Mouse (Mus musculus): ENCODE data around the gene Nr1d2. TPM values are rescaled to one million over a fixed set of nuclear protein-coding genes. Genes with fewer than 3 reads are reported as not detected.
"Not testable (repeated sequence)": the region's sequence is repeated elsewhere in the genome, so short reads cannot be mapped to it uniquely, and the experiment has no call there.

Nr1d2 gene
- polyA plus RNA-seq, 1 experiment, result 8.7 TPM

GRCm38 (mm10) chr14:18217158-18217557, 21.8 kb downstream of the Nr1d2 start:
- 86% methylated on average over 1 of the region's 1 CpGs for WGBS
- TF ChIP-seq CTCF (IDR thresholded peaks at IDR 0.05; ENCODE audit: control insufficient read depth, insufficient read depth, low read length), result no peak
- Histone ChIP-seq H3K4me1 (ENCODE audit: control insufficient read depth, insufficient read depth, low read length) (no peaks in the 10 kb centered on the region), H3K27ac (ENCODE audit: control insufficient read depth, insufficient read depth, low read depth, low read length, poor library complexity) (no peak overlapping the region), H3K4me3 (replicated peaks; ENCODE audit: control insufficient read depth, low read depth, low read length) (no peak overlapping the region)

GRCm38 (mm10) chr14:18216428-18216827, 22.5 kb downstream of the Nr1d2 start:
- 85% methylated on average over 6 of the region's 6 CpGs for WGBS
- TF ChIP-seq POLR2A (IDR thresholded peaks at IDR 0.05; ENCODE audit: borderline replicate concordance, control insufficient read depth, low read depth, low read length) (no peak), CTCF (IDR thresholded peaks at IDR 0.05; ENCODE audit: control insufficient read depth, insufficient read depth, low read length) (no peak)
- Histone ChIP-seq H3K4me1 (ENCODE audit: control insufficient read depth, insufficient read depth, low read length) (no peaks in the 10 kb centered on the region), H3K27ac (ENCODE audit: control insufficient read depth, insufficient read depth, low read depth, low read length, poor library complexity) (no peak overlapping the region), H3K4me3 (replicated peaks; ENCODE audit: control insufficient read depth, low read depth, low read length) (no peak overlapping the region)

DNA sequence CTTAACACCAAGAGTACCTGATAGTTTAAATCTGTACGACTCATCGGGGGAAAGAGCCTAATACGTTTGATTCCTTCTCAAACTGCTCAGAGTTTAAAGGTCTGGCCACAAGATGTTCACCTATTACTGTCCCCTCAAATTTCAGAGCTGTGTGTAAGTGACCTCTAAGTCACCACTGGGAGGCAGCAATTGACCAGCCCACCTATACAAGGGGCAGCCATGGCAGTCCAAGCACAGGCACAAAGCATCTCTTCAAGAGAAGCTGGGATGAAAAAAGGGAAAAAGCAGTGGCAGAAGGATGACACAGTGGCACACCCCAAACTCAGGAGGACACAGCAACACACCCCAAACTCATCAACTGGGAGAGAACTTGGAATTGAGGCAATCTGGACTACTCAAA, 28.1 kb downstream of the Nr1d2 start:
- H3K27ac ChIP-seq (ENCODE audit: control insufficient read depth, insufficient read depth, low read depth, low read length, poor library complexity), result no peak overlapping the region
- H3K4me3 ChIP-seq (replicated peaks; ENCODE audit: control insufficient read depth, low read depth, low read length), result no peak overlapping the region
- WGBS, result 86% methylated on average over 3 of the region's 3 CpGs
- TF ChIP-seq POLR2A (IDR thresholded peaks at IDR 0.05; ENCODE audit: borderline replicate concordance, control insufficient read depth, low read depth, low read length), result no peak
- TF ChIP-seq CTCF (IDR thresholded peaks at IDR 0.05; ENCODE audit: control insufficient read depth, insufficient read depth, low read length), result peak; percentile 33; the same call in 1 of the 2 replicates
- no peaks in the 10 kb centered on the region for H3K4me1 ChIP-seq (ENCODE audit: control insufficient read depth, insufficient read depth, low read length)

GRCm38 (mm10) chr14:18204315-18204714, 34.6 kb downstream of the Nr1d2 start:
- H3K27ac ChIP-seq (ENCODE audit: control insufficient read depth, insufficient read depth, low read depth, low read length, poor library complexity); H3K4me1 ChIP-seq (ENCODE audit: control insufficient read depth, insufficient read depth, low read length); H3K4me3 ChIP-seq (replicated peaks; ENCODE audit: control insufficient read depth, low read depth, low read length): not testable (repeated sequence)
- WGBS, result 63% methylated on average over 1 of the region's 1 CpGs

- no peak overlapping the region for H3K27ac ChIP-seq (ENCODE audit: control insufficient read depth, insufficient read depth, low read depth, low read length, poor library complexity)
- H3K4me1 ChIP-seq (ENCODE audit: control insufficient read depth, insufficient read depth, low read length), result no peaks in the 10 kb centered on the region
- WGBS, result 84% methylated on average over 5 of the region's 5 CpGs
- no peak overlapping the region for H3K4me3 ChIP-seq (replicated peaks; ENCODE audit: control insufficient read depth, low read depth, low read length)
- no peak for TF ChIP-seq POLR2A (IDR thresholded peaks at IDR 0.05; ENCODE audit: borderline replicate concordance, control insufficient read depth, low read depth, low read length)
- no peak for TF ChIP-seq CTCF (IDR thresholded peaks at IDR 0.05; ENCODE audit: control insufficient read depth, insufficient read depth, low read length)
These were observed 37.5 kb downstream of the Nr1d2 start for GRCm38 (mm10) chr14:18201413-18201812.

- no peak overlapping the region for H3K4me3 ChIP-seq (replicated peaks; ENCODE audit: control insufficient read depth, low read depth, low read length)
- no peaks in the 10 kb centered on the region for H3K4me1 ChIP-seq (ENCODE audit: control insufficient read depth, insufficient read depth, low read length)
- WGBS, result 25% methylated on average over 9 of the region's 9 CpGs
- no peak overlapping the region for H3K27ac ChIP-seq (ENCODE audit: control insufficient read depth, insufficient read depth, low read depth, low read length, poor library complexity)
- no peak for TF ChIP-seq CTCF (IDR thresholded peaks at IDR 0.05; ENCODE audit: control insufficient read depth, insufficient read depth, low read length)
- no peak for TF ChIP-seq POLR2A (IDR thresholded peaks at IDR 0.05; ENCODE audit: borderline replicate concordance, control insufficient read depth, low read depth, low read length)
These were observed 52.0 kb downstream of the Nr1d2 start for GRCm38 (mm10) chr14:18186883-18187417.

DNA sequence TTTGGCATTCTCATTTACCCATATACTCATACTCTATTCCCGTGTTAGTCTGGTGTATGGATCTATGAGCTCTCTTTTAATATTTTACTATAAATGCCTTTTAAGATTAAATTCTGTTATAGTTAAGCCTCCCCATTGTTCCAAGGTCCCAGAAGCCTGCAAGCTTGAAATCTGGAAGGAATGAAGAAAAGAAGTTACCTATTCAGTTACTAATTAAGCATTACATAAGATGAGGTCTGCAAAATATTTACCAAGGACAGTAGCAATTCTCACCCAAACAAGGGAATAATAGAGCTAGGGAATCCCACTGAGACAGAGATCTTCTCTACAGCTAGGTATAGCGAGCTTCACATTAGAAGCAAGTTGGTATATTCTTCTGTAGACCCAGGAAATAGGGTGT, 61.4 kb downstream of the Nr1d2 start:
- H3K4me1 ChIP-seq (ENCODE audit: control insufficient read depth, insufficient read depth, low read length); H3K4me3 ChIP-seq (replicated peaks; ENCODE audit: control insufficient read depth, low read depth, low read length); H3K27ac ChIP-seq (ENCODE audit: control insufficient read depth, insufficient read depth, low read depth, low read length, poor library complexity): not testable (repeated sequence)
- WGBS, result 81% methylated on average over 2 of the region's 2 CpGs

DNA sequence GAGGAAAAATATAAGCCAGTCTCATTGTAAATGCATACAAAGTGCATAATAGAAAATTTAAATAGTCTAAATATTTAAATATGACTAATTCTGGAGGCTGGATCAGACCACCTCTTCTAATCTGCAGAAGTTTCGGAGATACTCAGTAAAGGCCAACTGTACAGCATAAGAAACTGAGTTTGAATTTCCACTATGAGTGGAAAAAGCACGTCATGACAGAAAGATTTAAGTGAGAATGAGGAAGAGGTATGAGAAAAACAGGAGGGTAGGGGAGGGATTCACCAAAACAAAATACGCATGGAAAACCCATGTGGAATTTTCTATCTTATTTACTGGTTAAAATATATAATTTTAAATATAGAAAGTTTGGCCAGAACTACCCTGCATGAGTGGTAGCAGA, 71.3 kb downstream of the Nr1d2 start:
- Histone ChIP-seq H3K4me3 (replicated peaks; ENCODE audit: control insufficient read depth, low read depth, low read length) (no peak overlapping the region), H3K4me1 (ENCODE audit: control insufficient read depth, insufficient read depth, low read length) (no peaks in the 10 kb centered on the region), H3K27ac (ENCODE audit: control insufficient read depth, insufficient read depth, low read depth, low read length, poor library complexity) (no peak overlapping the region)
- WGBS, result 80% methylated on average over 3 of the region's 3 CpGs
- no peak for TF ChIP-seq CTCF (IDR thresholded peaks at IDR 0.05; ENCODE audit: control insufficient read depth, insufficient read depth, low read length)
- no peak for TF ChIP-seq POLR2A (IDR thresholded peaks at IDR 0.05; ENCODE audit: borderline replicate concordance, control insufficient read depth, low read depth, low read length)

GRCm38 (mm10) chr14:18167041-18167440, 71.9 kb downstream of the Nr1d2 start:
- H3K4me1 ChIP-seq (ENCODE audit: control insufficient read depth, insufficient read depth, low read length), result no peaks in the 10 kb centered on the region
- no peak overlapping the region for H3K27ac ChIP-seq (ENCODE audit: control insufficient read depth, insufficient read depth, low read depth, low read length, poor library complexity)
- TF ChIP-seq CTCF (IDR thresholded peaks at IDR 0.05; ENCODE audit: control insufficient read depth, insufficient read depth, low read length), result peak; percentile 24; the same call in 1 of the 2 replicates
- TF ChIP-seq POLR2A (IDR thresholded peaks at IDR 0.05; ENCODE audit: borderline replicate concordance, control insufficient read depth, low read depth, low read length), result no peak
- no peak overlapping the region for H3K4me3 ChIP-seq (replicated peaks; ENCODE audit: control insufficient read depth, low read depth, low read length)

Other genes starting within 250 kb of the Nr1d2 start
- 7.7 and 15.0 TPM in 2 replicates for gene Nkiras1, start 32.0 kb upstream of the Nr1d2 start, polyA plus RNA-seq (2011; ENCODE audit: insufficient read depth, insufficient read length, low replicate concordance, missing spikeins)
- 129 and 288 TPM in 2 replicates for gene Rpl15, start 32.3 kb upstream of the Nr1d2 start, polyA plus RNA-seq (2011; ENCODE audit: insufficient read depth, insufficient read length, low replicate concordance, missing spikeins)
- 11.4 and 29.5 TPM in 2 replicates for gene Ube2e1, start 92.7 kb upstream of the Nr1d2 start, polyA plus RNA-seq (2011; ENCODE audit: insufficient read depth, insufficient read length, low replicate concordance, missing spikeins)

Measured in bone marrow, adult 2 months (tissue).